Mouse (Mus musculus) intestine, embryonic 16.5 days (tissue): ENCODE data around the gene Rilp. TPM values are rescaled to one million over a fixed set of nuclear protein-coding genes. Genes with fewer than 3 reads are reported as not detected.

Experiments used
- ATAC-seq: fragments of 200-750 bp; cut with Nextera tagmentation; 2 replicates; pipeline ENCODE4 v1.8.0; 2017; ENCODE audit warnings: moderate TSS enrichment, moderate library complexity
- H3K27ac ChIP-seq: fragments of 300-500 bp; sonication (generic); 2 replicates; pipeline ENCODE4 v1.5.1; 2014; ENCODE audit warnings: mild to moderate bottlenecking, low read length
- H3K27me3 ChIP-seq: fragments of 300-500 bp; sonication (generic); replicated peaks from 2 replicates; pipeline ENCODE4 v1.6.1; 2014; ENCODE audit warnings: low read length, control low read depth, mixed read lengths; ENCODE audit not compliant: control insufficient read depth, insufficient read depth
- H3K36me3 ChIP-seq: fragments of 300-500 bp; sonication (generic); 2 replicates; pipeline ENCODE4 v1.6.1; 2014; ENCODE audit warnings: low read length, control low read depth; ENCODE audit not compliant: control insufficient read depth, insufficient read depth
- H3K4me1 ChIP-seq: fragments of 300-500 bp; sonication (generic); 2 replicates; pipeline ENCODE4 v1.6.1; 2014; ENCODE audit warnings: low read length, control low read depth, mixed read lengths; ENCODE audit not compliant: control insufficient read depth, insufficient read depth
- H3K4me2 ChIP-seq: fragments of 300-500 bp; sonication (generic); 2 replicates; pipeline ENCODE4 v1.6.1; 2014; ENCODE audit warnings: low read depth, low read length, control low read depth
- H3K4me3 ChIP-seq: fragments of 300-500 bp; sonication (generic); 2 replicates; pipeline ENCODE4 v1.5.1; 2014; ENCODE audit warnings: mild to moderate bottlenecking, low read length
- H3K9ac ChIP-seq: fragments of 300-500 bp; sonication (generic); 2 replicates; pipeline ENCODE4 v1.6.1; 2014; ENCODE audit warnings: low read depth, low read length
- H3K9me3 ChIP-seq: fragments of 300-500 bp; sonication (generic); 2 replicates; pipeline ENCODE4 v1.6.1; 2016; ENCODE audit warnings: low read length, control low read depth; ENCODE audit not compliant: control insufficient read depth
- WGBS: fragments of 180-500 bp; shearing (Covaris S2); extraction: QIAGEN DNeasy Blood & Tissue Kit; methylation state at CpG from one replicate; pipeline ENCODE4 v1.1.7; 2014; 5-methylcytosine and 5-hydroxymethylcytosine counted together
- polyA plus RNA-seq: library from polyadenylated mRNA; unstranded; fragments of >200 nt; fragmentation: Nextera tagmentation; extraction: Ambion mirVana; gene quantifications from 2 replicates; pipeline ENCODE4 v1.2.1, GENCODE M21; 2015

Gene Rilp
- polyA plus RNA-seq, 1 experiment from 2014 or later: 2.4 TPM

DNA sequence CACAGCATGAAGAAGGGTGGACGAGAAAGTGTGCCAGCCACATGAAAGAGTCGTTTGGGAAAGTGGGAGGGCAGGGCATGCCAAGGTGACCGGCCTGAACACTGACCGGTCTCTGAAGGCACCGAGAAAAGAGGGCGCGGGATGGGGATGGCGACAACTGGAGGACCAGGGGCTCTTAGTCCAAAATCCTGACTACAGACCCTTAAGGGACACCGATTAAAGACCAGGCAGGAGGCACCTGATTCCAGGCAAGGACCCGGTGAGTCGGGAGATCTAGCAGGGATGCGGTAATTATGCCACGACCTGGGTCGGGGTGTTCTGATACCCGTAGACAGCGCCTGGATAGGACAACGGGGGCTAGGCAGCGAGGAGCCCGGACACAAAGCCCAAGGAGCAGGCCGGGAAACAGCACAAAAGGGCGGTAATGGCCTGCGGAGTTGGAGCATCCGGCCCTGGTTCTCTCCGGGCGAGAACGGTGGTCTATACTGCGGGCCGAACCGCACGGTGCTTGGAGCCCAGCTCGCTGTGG lies 21.0 kb downstream of the Rilp start:
- H3K27ac ChIP-seq: peak overlapping the region; percentile 54
- ATAC-seq: peak; percentile 17; the same call in 1 of the 2 replicates
- WGBS: under 1% methylated on average over 31 of the region's 31 CpGs

DNA sequence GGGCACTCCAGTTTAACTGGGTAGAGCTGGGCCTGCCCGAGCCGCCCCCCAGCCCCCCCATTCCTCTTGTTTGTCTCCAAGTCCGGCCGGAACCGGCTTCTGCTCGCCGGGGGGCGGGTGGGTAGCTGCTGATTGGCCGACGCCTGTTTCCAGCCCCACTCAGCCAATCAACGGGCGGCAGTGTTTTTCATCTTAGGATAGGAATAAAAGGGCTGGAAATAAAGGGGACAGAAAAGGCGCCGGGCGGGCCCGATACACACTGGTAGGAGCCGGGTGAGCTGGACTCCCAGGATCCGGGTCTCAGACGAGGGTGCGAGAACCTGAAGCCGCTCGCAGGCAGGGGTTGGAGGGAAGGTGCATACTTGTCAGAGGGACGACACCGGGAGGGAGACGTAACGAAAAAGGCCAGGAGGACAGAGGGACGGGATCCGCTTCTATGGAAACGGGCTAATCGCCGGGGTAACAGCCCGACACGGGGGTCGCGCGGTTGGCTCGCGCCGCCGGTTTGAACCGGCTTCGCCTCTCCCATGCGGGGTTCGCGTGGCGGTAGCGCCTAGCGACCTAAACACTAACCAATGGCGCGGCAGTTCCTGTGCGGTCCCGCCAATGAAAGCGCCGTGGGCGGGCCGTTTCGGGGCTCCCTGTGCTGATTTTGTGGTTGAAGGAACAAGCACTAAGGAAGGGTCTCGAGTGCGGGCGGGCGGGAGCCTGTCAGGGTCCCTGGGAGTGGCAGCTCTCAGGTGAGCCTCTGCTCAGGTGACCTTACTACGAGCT lies 21.8 kb downstream of the Rilp start, which contains the start of gene Slc43a2:
TSS of gene Slc43a2 (plus strand) at position 226 of the 774 bp plus-strand sequence.
- Histone ChIP-seq H3K27me3 (no peaks in the 10 kb centered on the region), H3K9me3 (no peaks in the 10 kb centered on the region), H3K4me1 (peaks cover 17% of the 10 kb centered on the region), H3K9ac (peak within 1 kb of the TSS; percentile 83), H3K27ac (peak within 1 kb of the TSS; percentile 84), H3K36me3 (no peaks in the 10 kb centered on the region), H3K4me3 (peak within 1 kb of the TSS; percentile 72), H3K4me2 (peak within 1 kb of the TSS; percentile 82)
- ATAC-seq: peak; percentile 88
- under 1% methylated on average over 62 of the region's 62 CpGs for WGBS

More for the DNA sequence above, 21.0 kb downstream of the Rilp start:
- Histone ChIP-seq H3K4me3 (peak overlapping the region; percentile 72), H3K4me1 (peaks cover 17% of the 10 kb centered on the region), H3K9ac (peak overlapping the region; percentile 83), H3K4me2 (peak overlapping the region; percentile 82), H3K9me3 (no peaks in the 10 kb centered on the region), H3K27me3 (no peaks in the 10 kb centered on the region), H3K36me3 (no peaks in the 10 kb centered on the region)

DNA sequence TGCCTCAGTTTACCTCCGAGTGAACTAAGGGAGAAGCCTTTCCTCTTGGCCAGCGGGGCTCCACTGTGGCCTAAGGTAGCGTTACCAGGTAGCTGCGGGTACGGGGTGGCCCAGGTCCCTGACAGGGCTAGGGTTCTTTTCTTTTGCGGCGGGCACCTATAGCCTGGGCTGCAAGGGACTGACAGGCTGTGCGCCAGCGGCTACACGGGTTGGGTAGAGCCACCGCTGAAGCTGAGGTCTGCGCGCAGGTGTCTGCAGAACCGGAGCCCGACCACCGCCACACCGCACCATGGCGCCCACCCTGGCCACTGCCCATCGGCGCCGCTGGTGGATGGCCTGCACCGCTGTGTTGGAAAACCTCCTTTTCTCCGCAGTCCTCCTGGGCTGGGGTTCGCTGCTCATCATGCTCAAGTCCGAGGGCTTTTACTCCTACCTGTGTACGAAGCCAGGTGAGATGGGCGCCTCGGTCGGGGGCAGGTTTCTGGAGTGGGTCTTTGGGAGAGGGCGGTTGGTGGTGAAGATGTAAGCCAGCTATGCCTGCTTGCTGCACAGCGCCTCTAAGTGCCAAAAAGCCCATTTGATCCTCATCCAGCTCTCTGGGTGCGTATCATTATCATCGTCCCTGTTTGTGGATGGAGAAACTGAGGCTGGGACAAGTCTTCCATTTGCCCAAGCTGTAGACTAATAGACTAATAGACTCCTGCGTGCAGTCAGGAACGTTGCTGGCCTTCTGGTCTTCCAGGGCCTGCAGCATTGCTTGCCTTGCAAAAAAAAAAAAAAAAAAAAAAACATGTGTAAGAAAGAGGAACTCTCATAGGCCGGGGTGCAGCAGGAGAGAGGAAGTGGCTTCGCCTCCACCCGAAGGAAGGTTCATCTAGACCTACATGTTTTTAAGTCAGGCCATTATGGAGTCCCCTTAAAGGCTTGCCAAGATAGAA lies 22.7 kb downstream of the Rilp start:
- H3K9ac ChIP-seq: peak overlapping the region; percentile 83
- 15% methylated on average over 38 of the region's 38 CpGs for WGBS
- H3K4me1 ChIP-seq: peaks cover 19% of the 10 kb centered on the region
- peak overlapping the region; percentile 35 for H3K27ac ChIP-seq
- no peaks in the 10 kb centered on the region for H3K27me3 ChIP-seq
- H3K4me2 ChIP-seq: peak overlapping the region; percentile 82
- peak; percentile 14; the same call in 1 of the 2 replicates for ATAC-seq
- no peaks in the 10 kb centered on the region for H3K36me3 ChIP-seq
- H3K4me3 ChIP-seq: peak overlapping the region; percentile 72
- no peaks in the 10 kb centered on the region for H3K9me3 ChIP-seq

DNA sequence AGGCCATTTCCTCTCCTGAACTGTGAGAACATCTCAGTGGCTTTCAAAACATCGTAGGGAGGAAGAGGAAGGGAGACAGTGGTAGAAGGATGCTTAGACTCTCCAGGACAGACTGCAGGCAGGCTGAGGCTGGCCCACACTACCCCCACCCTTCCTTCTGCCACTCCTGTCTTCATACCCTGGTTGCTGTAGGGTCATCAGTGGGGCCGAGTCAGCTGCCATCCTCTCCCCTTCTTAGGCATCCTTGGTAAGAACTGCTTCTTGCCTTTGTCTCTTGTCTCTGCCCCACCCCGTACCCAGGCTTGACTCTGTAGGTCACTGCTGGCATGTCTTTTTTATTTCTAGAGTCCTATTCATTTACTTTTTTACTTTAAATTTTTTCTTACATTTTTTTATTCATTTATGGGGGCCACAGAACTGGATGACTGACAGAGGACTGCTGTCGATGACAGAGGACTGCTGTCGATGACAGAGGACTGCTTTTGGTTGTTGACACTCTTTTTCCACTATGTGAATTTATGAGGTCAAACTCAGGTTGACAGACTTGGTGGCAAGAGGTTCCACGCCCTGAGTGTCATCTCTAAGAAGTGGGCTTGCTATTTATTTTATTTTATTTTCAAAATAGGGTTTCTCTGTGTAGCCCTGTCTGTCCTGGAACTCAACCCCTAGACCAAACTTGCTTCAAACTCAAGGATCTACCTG lies 23.6 kb downstream of the Rilp start:
- Histone ChIP-seq H3K27ac (peak overlapping the region; percentile 35), H3K4me3 (peak overlapping the region; percentile 72), H3K36me3 (no peaks in the 10 kb centered on the region), H3K9me3 (no peaks in the 10 kb centered on the region), H3K27me3 (no peaks in the 10 kb centered on the region), H3K9ac (peak overlapping the region; percentile 38; the same call in 1 of the 2 replicates), H3K4me1 (peaks cover 23% of the 10 kb centered on the region), H3K4me2 (peak overlapping the region; percentile 82)
- 71% methylated on average over 6 of the region's 6 CpGs for WGBS
- no peak for ATAC-seq

DNA sequence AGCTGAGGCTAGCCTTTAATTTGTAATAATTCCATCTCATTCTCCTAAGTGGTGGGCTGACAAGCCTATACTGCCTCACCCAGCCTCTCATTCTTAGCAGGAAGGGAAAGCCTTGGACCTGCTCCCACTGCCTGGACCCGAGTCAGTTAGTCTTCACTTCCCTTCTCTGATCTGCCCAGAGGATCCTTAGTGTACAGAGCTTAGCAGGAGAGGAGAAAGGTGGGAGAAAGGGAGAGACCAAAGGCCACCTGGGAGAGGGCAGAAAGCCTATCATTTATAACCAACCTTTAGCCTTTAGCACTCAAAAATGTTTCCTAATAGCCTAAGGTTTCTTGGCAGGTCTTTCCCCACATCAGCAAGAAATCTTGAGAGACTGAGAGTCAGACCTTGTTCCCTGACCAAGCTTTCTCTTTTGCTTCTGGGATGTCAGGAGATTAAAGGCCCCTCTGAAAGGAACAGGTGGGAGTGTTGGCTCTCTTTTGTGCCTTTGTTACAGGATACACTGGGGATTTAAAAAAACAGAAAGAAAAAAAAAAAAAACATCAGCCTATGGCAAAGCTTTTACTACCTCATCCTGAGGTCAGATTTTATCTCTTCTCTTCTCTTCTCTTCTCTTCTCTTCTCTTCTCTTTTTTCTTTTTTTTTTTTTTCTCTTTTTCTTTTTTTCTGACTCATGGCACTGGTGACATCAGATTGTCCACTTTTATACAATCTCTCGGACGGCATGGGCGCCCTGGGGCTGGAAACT lies 24.6 kb downstream of the Rilp start:
- 57% methylated on average over 4 of the region's 4 CpGs for WGBS
- Histone ChIP-seq H3K4me3 (no peak overlapping the region), H3K9me3 (no peaks in the 10 kb centered on the region), H3K27me3 (no peaks in the 10 kb centered on the region), H3K4me2 (peak overlapping the region; percentile 7; the same call in 1 of the 2 replicates), H3K9ac (no peak overlapping the region), H3K4me1 (peaks cover 23% of the 10 kb centered on the region), H3K36me3 (no peaks in the 10 kb centered on the region), H3K27ac (peak overlapping the region; percentile 79)
- peak; percentile 31 for ATAC-seq

DNA sequence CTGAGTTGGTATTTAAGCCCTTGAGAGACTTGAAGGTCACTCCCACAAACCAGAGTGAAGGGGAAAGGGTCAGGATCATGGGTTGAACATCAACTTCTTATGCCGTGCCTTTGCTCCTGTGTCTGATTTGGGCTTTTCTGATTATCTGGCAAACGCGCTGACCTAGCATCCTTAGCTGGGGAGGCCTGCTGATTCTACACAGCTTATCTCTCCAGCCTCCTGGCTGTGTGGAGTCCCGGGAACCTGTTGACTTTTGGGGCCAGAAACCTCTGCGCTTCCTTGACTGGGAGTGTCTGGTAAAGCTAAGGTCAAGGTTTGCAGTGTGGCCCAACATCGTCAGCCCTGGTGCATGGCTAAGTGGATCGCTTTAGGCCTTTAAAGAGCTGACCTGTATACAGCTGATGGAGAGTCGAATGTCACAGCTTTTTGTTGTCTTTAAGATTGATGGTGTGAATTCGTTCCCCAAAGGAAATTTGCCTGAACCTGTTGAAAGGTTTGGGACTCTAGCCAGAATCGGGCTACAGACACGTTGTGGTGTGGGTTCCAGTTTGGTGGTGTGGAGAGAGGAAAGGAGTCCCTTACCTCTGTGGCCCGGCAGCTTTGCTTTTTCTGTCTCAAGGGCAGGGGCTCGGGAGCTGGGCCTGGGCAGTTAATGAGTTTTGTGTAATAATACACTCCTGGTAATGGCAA lies 25.4 kb downstream of the Rilp start:
- H3K9ac ChIP-seq: peak overlapping the region; percentile 42
- H3K4me3 ChIP-seq: no peak overlapping the region
- peaks cover 25% of the 10 kb centered on the region for H3K4me1 ChIP-seq
- no peaks in the 10 kb centered on the region for H3K27me3 ChIP-seq
- no peaks in the 10 kb centered on the region for H3K36me3 ChIP-seq
- H3K9me3 ChIP-seq: no peaks in the 10 kb centered on the region
- 43% methylated on average over 13 of the region's 13 CpGs for WGBS
- peak; percentile 6; the same call in 1 of the 2 replicates for ATAC-seq
- H3K4me2 ChIP-seq: peak overlapping the region; percentile 7
- peak overlapping the region; percentile 79 for H3K27ac ChIP-seq

DNA sequence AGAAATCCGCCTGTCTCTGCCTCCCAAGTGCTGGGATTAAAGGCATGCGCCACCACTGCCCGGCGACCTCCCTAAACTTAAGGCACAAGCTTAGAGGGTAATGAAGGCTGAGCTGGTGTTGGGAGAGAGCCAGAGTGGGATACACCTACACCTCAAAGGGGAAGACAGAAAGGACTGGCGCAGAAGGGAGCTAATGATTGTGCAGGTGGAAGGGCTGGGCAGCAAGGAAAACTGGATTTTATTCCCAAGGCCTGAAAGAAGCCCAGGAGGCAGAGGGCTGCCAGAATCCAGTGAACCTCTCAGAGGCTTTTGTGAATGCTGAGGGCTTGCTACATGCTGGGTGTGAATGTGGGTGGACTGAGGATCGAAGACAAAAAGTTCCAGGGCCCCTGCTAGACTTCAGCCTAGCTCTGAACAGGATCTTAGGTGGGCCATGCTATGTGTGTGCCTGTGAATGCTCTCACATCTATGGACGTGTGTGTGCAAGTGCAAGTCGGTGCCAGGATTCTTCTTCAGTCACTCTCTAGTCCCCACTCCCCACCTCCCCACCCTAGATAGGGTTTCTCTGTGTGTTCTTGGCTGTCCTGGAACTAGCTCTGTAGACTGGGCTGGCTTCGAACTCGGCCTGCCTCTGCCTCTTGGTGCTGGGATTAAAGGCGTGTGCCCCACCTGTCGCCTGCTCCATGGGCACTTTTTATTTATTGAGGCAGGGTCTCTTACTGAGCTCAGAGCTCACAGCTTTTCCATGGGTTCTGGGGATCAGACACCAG lies 26.5 kb downstream of the Rilp start:
- ATAC-seq: no peak
- Histone ChIP-seq H3K9me3 (no peaks in the 10 kb centered on the region), H3K27ac (no peak overlapping the region), H3K27me3 (no peaks in the 10 kb centered on the region), H3K36me3 (no peaks in the 10 kb centered on the region), H3K4me2 (no peak overlapping the region), H3K4me1 (peaks cover 30% of the 10 kb centered on the region), H3K4me3 (no peak overlapping the region), H3K9ac (no peak overlapping the region)
- WGBS: 88% methylated on average over 12 of the region's 12 CpGs
